Mouse (Mus musculus) left cerebral cortex, adult 11 months (tissue): ENCODE results near the gene Hoxc9.

Experiments
- DNase-seq: peaks from one replicate; pipeline ENCODE4 v3.0.0; 2022; ENCODE audit warnings: low spot score

Gene Hoxc9

GRCm38 (mm10) chr15:103024131-103024530 is 47.9 kb downstream of the Hoxc9 start:
- DNase-seq: no peak

GRCm38 (mm10) chr15:103027266-103028235 is 51.3 kb downstream of the Hoxc9 start:
- no peak for DNase-seq

- no peak for DNase-seq
These were observed 52.8 kb downstream of the Hoxc9 start for GRCm38 (mm10) chr15:103028916-103029512.

GRCm38 (mm10) chr15:103030142-103030541 is 53.9 kb downstream of the Hoxc9 start:
- no peak for DNase-seq

- no peak for DNase-seq
These were observed 55.9 kb downstream of the Hoxc9 start for GRCm38 (mm10) chr15:103032167-103032566.

- DNase-seq: no peak
These were observed 56.7 kb downstream of the Hoxc9 start for GRCm38 (mm10) chr15:103032646-103033575.

GRCm38 (mm10) chr15:103034043-103034806 is 58.0 kb downstream of the Hoxc9 start:
- no peak for DNase-seq
